Mouse (Mus musculus) adrenal gland, adult 2 months (tissue): ENCODE data around the gene Cc2d2a. TPM values are rescaled to one million over a fixed set of nuclear protein-coding genes. Genes with fewer than 3 reads are reported as not detected.
A peak's percentile ranks its signal among the peaks of the same experiment; 100 is the strongest.

Experiments
- DNase-seq: peaks from one replicate; pipeline ENCODE4 v3.0.0; 2021
- polyA plus RNA-seq: library from polyadenylated mRNA; depleted of rRNA; stranded (reverse); fragments of >200 nt; gene quantifications from 2 replicates; pipeline ENCODE4 v1.2.3, GENCODE M21; 2012; rRNA removed
- total RNA-seq, 2 experiments: library from RNA; stranded (reverse); gene quantifications; 2 replicates each; pipeline ENCODE4 v1.2.3; 2021

Gene Cc2d2a
- total and polyA plus RNA-seq, 3 experiments = 2.0 to 22.0 (median 13.9) TPM

DNA sequence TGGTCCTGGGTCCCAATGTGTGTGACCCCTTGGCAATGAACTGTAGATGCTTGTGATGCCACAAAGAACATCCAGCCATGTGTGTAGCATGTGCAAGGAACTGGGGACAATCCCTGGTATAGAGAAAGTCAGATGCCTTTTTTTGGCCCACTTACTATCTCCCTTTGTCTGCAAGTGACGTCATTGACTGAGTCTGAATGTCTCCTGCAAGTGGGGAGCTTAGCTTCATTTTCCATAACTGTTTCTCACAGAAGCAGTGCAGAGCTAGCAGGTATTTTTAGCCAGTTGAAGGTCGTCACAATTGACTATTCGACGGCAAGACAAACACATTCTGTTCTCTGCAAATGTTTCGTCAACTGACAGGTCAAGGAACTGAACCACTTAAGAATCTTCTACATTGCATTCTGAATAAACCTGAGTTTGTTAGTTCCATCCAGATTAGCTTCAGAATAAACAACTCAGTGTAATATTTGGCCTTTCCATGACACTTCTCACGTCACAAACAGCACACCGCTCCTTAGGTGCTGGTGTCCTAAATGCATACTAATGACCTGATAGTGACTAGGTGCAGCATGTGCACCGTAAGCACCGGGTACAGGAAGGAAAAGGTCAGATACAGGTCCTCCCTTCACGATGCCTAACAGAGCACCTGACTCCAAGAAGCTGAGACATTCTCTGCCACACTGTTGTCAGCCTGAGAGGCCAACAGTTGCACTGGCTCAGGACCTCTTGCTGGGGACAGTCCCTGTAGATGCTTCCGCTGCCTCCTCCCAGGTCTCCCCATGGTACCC is 66.4 kb downstream of the Cc2d2a start:
- no peak for DNase-seq

DNA sequence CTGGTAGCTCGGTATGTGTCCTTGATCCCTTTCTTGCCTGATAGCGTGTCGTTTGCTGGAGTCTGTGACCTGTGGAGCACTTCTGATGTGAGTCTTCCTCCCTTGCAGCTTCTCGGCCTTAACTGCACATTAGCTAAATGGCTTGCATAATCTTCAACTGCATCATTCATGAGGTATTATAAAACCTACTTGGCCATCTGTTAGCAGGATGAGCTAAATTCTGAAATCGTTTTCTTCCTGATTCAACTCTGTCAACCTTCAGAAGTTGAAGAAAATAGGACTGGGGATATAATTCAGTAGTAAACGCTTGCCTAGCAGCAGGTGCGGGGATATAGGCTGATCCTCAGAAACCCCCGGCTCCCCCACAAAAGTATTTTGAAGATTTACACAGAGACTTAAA is 70.2 kb downstream of the Cc2d2a start:
- no peak for DNase-seq

GRCm38 (mm10) chr5:43744187-43744586 is 82.0 kb downstream of the Cc2d2a start:
- DNase-seq = no peak

GRCm38 (mm10) chr5:43745156-43745555 is 83.0 kb downstream of the Cc2d2a start:
- DNase-seq = no peak

GRCm38 (mm10) chr5:43748039-43748438 is 85.9 kb downstream of the Cc2d2a start:
- DNase-seq = no peak

GRCm38 (mm10) chr5:43749092-43749491 is 86.9 kb downstream of the Cc2d2a start:
- DNase-seq = no peak

- no peak for DNase-seq
Measured at GRCm38 (mm10) chr5:43770618-43771354, 108.6 kb downstream of the Cc2d2a start.

DNA sequence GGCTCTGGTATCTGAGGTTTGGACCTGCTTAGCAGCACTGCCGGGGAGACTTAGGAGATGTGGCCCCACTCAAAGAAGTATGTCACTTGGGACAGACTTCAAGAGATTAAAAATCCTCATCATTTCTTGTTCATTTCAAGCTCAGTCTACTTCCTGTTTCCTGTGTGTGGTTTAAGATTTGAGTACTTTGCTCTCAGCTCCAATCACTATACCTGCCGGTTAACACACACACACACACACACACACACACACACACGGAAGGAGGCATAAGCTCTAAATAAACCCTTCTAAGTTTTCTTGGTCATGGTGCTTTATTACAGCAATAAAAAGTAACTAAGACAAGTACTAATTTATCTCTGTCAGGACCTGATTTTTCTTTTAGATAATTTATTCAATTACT is 109.4 kb downstream of the Cc2d2a start:
- no peak for DNase-seq

DNA sequence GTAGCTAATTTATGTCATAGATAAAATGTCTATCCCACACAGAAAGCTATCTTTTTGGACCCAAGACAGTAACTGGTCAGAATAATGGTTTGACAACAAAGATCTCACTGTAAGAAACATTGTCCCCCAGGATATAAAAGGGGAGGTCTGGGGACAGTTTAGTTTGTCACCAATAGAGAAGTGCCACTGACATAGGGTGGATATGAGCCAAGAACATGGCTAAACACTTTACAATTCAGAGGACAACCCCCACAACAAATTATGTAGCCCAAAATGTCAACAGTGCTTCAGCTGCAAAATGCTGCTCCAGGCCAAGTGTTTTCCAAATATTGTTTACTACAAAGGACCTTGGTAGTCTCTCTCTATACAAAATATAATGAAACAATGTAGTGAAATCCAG is 114.3 kb downstream of the Cc2d2a start:
- DNase-seq = no peak

GRCm38 (mm10) chr5:43776993-43777392 is 114.8 kb downstream of the Cc2d2a start:
- DNase-seq = no peak

DNA sequence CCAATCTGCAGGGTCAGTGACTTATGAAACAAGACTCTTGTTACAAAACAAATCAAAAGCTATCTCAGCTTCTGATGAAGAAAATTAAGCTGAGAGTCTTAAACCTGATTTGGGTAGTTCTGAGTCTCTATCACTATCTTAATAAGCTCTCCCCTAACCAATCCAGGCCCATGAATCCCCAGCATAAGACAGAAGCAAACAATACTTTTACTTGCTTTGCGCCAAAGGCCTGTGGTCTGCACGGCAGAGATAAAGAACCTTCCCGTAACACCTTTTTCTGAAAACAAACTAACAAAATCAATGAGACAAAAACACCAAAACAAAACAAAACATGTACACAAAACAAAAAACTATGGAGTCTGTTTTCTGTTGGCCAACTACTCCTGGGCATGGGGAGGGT is 116.4 kb downstream of the Cc2d2a start:
- no peak for DNase-seq

GRCm38 (mm10) chr5:43781423-43781976 is 119.4 kb downstream of the Cc2d2a start:
- DNase-seq = no peak

GRCm38 (mm10) chr5:43781977-43782930 is 120.1 kb downstream of the Cc2d2a start:
- DNase-seq = peak; percentile 86

DNA sequence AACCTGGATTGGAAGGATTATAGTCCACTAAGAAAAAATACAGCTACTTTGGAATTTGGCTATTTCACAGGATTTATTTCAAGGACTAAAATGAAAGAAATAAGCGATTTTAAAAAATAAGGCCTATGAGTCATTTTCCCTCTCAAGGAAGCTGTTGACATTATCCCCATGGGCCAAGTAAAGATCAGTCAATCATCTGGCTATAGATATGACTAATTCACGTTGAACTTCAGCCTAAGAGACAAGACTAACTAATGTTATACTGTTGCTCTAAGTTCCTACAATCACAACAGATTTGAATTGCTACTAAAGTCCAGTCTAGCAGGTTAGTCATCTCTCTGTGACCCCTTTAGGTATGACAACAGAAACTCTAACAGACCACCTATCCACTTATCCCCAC is 121.8 kb downstream of the Cc2d2a start:
- DNase-seq = no peak

GRCm38 (mm10) chr5:43786607-43787006 is 124.5 kb downstream of the Cc2d2a start:
- no peak for DNase-seq

- no peak for DNase-seq
Measured at GRCm38 (mm10) chr5:43787976-43788752, 126.0 kb downstream of the Cc2d2a start.

Other genes with a start within 250 kb of the Cc2d2a start
- 1 to 10 TPM; 3.7 to 6.3 TPM for gene C1qtnf7, start 146.8 kb upstream of the Cc2d2a start, total RNA-seq
- 0.65 and 1.2 TPM in 2 replicates for gene C1qtnf7, start 146.8 kb upstream of the Cc2d2a start, polyA plus RNA-seq
- 1 to 10 TPM; 2.1 to 3.1 TPM for gene Bst1, start 156.5 kb downstream of the Cc2d2a start, total RNA-seq
- gene Bst1, start 156.5 kb downstream of the Cc2d2a start, polyA plus RNA-seq = 0.38 and 0.54 TPM in 2 replicates
- gene Fbxl5, start 159.3 kb downstream of the Cc2d2a start, total RNA-seq = 10 to 100 TPM; 59.4 to 70.5 TPM
- gene Fbxl5, start 159.3 kb downstream of the Cc2d2a start, polyA plus RNA-seq = 12.6 and 17.6 TPM in 2 replicates
- gene Cd38, start 206.2 kb downstream of the Cc2d2a start, total RNA-seq = 10 to 100 TPM; 11.5 to 15.1 TPM
- gene Cd38, start 206.2 kb downstream of the Cc2d2a start, polyA plus RNA-seq = 5.3 and 5.9 TPM in 2 replicates